Mouse (Mus musculus) stomach, embryonic 15.5 days (tissue): Measurements from ENCODE around the gene Hmbs. TPM values are rescaled to one million over a fixed set of nuclear protein-coding genes. Genes with fewer than 3 reads are reported as not detected.

Source experiments
- ATAC-seq: fragments of 200-750 bp; cut with Nextera tagmentation; 2 replicates; pipeline ENCODE4 v1.8.0; 2017; ENCODE audit warnings: low read depth, moderate number of reproducible peaks, moderate TSS enrichment; ENCODE audit not compliant: insufficient read depth, low FRiP score
- H3K27ac ChIP-seq: fragments of 300-500 bp; sonication (generic); 2 replicates; pipeline ENCODE4 v1.5.1; 2015; ENCODE audit warnings: mild to moderate bottlenecking, inconsistent platforms
- H3K27me3 ChIP-seq: fragments of 300-500 bp; sonication (generic); replicated peaks from 2 replicates; pipeline ENCODE4 v1.6.1; 2015; ENCODE audit warnings: inconsistent platforms
- H3K36me3 ChIP-seq: fragments of 300-500 bp; sonication (generic); 2 replicates; pipeline ENCODE4 v1.6.1; 2015; ENCODE audit warnings: inconsistent platforms
- H3K4me1 ChIP-seq: fragments of 300-500 bp; sonication (generic); 2 replicates; pipeline ENCODE4 v1.6.1; 2015; ENCODE audit warnings: inconsistent platforms
- H3K4me2 ChIP-seq: fragments of 300-500 bp; sonication (generic); 2 replicates; pipeline ENCODE4 v1.6.1; 2015; ENCODE audit warnings: mild to moderate bottlenecking, inconsistent platforms
- H3K4me3 ChIP-seq: fragments of 300-500 bp; sonication (generic); replicated peaks from 2 replicates; pipeline ENCODE4 v1.5.1; 2015; ENCODE audit warnings: inconsistent platforms
- H3K9ac ChIP-seq: fragments of 300-500 bp; sonication (generic); 2 replicates; pipeline ENCODE4 v1.6.1; 2015; ENCODE audit warnings: inconsistent platforms
- H3K9me3 ChIP-seq: fragments of 300-500 bp; sonication (generic); 2 replicates; pipeline ENCODE4 v1.6.1; 2016; ENCODE audit warnings: inconsistent platforms
- WGBS: fragments of 180-500 bp; shearing (Covaris S2); methylation state at CpG from one replicate; pipeline ENCODE4 v1.1.7; 2015; 5-methylcytosine and 5-hydroxymethylcytosine counted together
- polyA plus RNA-seq: library from polyadenylated mRNA; unstranded; fragments of >200 nt; fragmentation: Nextera tagmentation; extraction: Ambion mirVana; gene quantifications from 2 replicates; pipeline ENCODE4 v1.2.1, GENCODE M21; 2015

Hmbs gene
- polyA plus RNA-seq, 1 experiment from 2014 or later, result 202 TPM

DNA sequence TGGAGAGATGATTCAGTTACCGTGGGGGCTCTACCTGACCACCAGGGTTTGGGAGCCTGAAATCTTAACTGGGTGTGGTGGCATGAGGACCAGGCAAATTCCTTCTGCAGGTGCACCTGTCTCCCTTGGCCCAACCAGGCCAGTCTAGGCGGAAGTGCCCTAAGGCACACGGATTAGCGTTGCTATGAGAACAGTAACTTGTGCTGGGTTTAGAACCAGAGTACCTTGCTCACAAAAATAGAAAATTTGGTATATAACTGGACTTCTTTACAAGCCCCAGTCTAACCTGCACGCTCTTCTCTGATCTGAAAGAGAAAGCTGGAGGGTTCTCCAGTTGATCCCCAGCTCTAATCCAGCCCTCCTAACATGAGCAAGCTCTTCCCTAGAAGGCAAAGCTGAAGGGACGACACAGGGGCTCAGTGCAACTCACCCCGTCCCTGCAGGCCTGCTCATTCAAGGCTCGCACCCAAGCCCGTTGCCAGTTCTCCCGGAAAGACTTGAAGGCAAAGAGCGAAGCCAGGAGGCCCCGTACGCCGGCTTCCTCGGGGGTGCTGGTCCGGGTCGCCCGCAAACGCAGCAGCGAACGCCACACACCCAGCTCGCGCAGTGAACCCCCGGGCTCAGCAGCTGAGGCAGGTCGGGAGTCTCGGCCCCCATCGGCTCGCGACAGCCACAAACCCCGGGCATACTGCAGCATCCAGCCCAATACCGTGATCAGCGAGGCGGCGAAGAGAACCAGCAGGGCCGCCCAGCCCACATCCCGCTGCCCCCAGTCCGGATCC, 24.7 kb downstream of the Hmbs start:
- peaks cover 30% of the 10 kb centered on the region for H3K4me1 ChIP-seq
- peaks cover 11% of the 10 kb centered on the region for H3K36me3 ChIP-seq
- H3K9me3 ChIP-seq, result no peaks in the 10 kb centered on the region
- peak overlapping the region; percentile 98 for H3K4me3 ChIP-seq
- peak overlapping the region; percentile 88 for H3K4me2 ChIP-seq
- H3K9ac ChIP-seq, result peak overlapping the region; percentile 81
- H3K27me3 ChIP-seq, result no peaks in the 10 kb centered on the region
- H3K27ac ChIP-seq, result peak overlapping the region; percentile 64
- 3% methylated on average over 37 of the region's 37 CpGs for WGBS
- 0 out of 2 replicates have a peak, but pooled peaks have one; percentile 0 for ATAC-seq

GRCm38 (mm10) chr9:44318826-44319095, 25.3 kb downstream of the Hmbs start:
- Histone ChIP-seq H3K4me2 (peak overlapping the region; percentile 88), H3K4me1 (peaks cover 30% of the 10 kb centered on the region), H3K36me3 (peaks cover 14% of the 10 kb centered on the region), H3K9me3 (no peaks in the 10 kb centered on the region), H3K27me3 (no peaks in the 10 kb centered on the region), H3K4me3 (peak overlapping the region; percentile 98), H3K27ac (0 out of 2 replicates have a peak overlapping the region, but pooled peaks have one; percentile 3), H3K9ac (no peak overlapping the region)
- no peak for ATAC-seq
- WGBS, result 27% methylated on average over 3 of the region's 3 CpGs

GRCm38 (mm10) chr9:44318076-44318825, 25.8 kb downstream of the Hmbs start:
- 54% methylated on average over 5 of the region's 5 CpGs for WGBS
- ATAC-seq, result no peak
- Histone ChIP-seq H3K4me1 (peaks cover 30% of the 10 kb centered on the region), H3K9me3 (no peaks in the 10 kb centered on the region), H3K27ac (0 out of 2 replicates have a peak overlapping the region, but pooled peaks have one; percentile 3), H3K36me3 (peaks cover 18% of the 10 kb centered on the region), H3K27me3 (no peaks in the 10 kb centered on the region), H3K4me2 (peak overlapping the region; percentile 88), H3K9ac (no peak overlapping the region), H3K4me3 (peak overlapping the region; percentile 98)

GRCm38 (mm10) chr9:44317452-44317851, 26.6 kb downstream of the Hmbs start:
- H3K27me3 ChIP-seq, result no peaks in the 10 kb centered on the region
- peaks cover 30% of the 10 kb centered on the region for H3K4me1 ChIP-seq
- WGBS, result 65% methylated on average over 4 of the region's 4 CpGs
- no peak for ATAC-seq
- H3K4me3 ChIP-seq, result no peak overlapping the region
- no peak overlapping the region for H3K9ac ChIP-seq
- H3K36me3 ChIP-seq, result peaks cover 26% of the 10 kb centered on the region
- H3K4me2 ChIP-seq, result no peak overlapping the region
- H3K27ac ChIP-seq, result no peak overlapping the region
- H3K9me3 ChIP-seq, result no peaks in the 10 kb centered on the region

DNA sequence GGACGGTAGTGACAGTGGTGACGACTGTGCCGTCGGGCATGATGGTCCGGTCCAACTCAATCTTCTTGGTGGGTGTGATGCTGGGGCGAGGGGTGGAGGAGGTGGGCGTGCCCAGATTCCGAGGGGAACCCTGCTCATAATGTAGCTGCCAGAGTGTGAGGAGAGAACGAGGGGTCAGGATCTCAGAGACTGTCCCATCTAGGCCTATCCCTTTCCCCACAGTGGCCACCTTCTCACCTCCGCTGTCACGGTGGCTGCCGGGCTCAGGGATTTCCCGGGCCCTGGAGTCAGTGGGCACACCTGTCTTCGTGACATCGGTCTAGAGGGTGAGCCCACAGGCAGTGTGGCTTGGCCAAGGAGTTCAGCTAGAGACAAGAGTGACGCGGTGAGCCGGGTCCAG, 29.1 kb downstream of the Hmbs start:
- Histone ChIP-seq H3K36me3 (peaks cover 26% of the 10 kb centered on the region), H3K27me3 (no peaks in the 10 kb centered on the region), H3K9me3 (no peaks in the 10 kb centered on the region), H3K4me3 (no peak overlapping the region), H3K27ac (no peak overlapping the region), H3K4me2 (no peak overlapping the region), H3K9ac (no peak overlapping the region), H3K4me1 (peaks cover 36% of the 10 kb centered on the region)
- ATAC-seq, result no peak
- 90% methylated on average over 18 of the region's 18 CpGs for WGBS

DNA sequence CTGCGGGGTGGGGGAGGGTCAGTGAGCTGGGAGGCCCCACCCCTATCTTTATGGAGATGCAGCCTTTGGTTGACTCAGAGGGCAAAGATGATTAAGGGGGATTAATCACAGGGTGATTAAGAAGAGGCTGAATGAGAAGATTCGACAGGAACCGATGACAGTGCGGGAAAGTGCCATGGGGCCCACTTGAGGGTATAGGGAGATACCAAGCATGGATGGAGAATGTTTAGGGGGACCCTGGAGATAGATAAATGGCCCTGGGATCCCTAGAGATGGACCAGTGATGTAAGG, 29.8 kb downstream of the Hmbs start:
- Histone ChIP-seq H3K27ac (no peak overlapping the region), H3K4me2 (no peak overlapping the region), H3K27me3 (no peaks in the 10 kb centered on the region), H3K9me3 (no peaks in the 10 kb centered on the region), H3K4me1 (peaks cover 32% of the 10 kb centered on the region), H3K9ac (no peak overlapping the region), H3K36me3 (peaks cover 26% of the 10 kb centered on the region), H3K4me3 (no peak overlapping the region)
- no peak for ATAC-seq
- WGBS, result 84% methylated on average over 4 of the region's 4 CpGs

GRCm38 (mm10) chr9:44313476-44314256, 30.4 kb downstream of the Hmbs start:
- ATAC-seq, result no peak
- Histone ChIP-seq H3K9ac (no peak overlapping the region), H3K9me3 (no peaks in the 10 kb centered on the region), H3K36me3 (peaks cover 26% of the 10 kb centered on the region), H3K27ac (no peak overlapping the region), H3K4me2 (no peak overlapping the region), H3K4me3 (no peak overlapping the region), H3K27me3 (no peaks in the 10 kb centered on the region), H3K4me1 (peaks cover 27% of the 10 kb centered on the region)
- 80% methylated on average over 19 of the region's 19 CpGs for WGBS

DNA sequence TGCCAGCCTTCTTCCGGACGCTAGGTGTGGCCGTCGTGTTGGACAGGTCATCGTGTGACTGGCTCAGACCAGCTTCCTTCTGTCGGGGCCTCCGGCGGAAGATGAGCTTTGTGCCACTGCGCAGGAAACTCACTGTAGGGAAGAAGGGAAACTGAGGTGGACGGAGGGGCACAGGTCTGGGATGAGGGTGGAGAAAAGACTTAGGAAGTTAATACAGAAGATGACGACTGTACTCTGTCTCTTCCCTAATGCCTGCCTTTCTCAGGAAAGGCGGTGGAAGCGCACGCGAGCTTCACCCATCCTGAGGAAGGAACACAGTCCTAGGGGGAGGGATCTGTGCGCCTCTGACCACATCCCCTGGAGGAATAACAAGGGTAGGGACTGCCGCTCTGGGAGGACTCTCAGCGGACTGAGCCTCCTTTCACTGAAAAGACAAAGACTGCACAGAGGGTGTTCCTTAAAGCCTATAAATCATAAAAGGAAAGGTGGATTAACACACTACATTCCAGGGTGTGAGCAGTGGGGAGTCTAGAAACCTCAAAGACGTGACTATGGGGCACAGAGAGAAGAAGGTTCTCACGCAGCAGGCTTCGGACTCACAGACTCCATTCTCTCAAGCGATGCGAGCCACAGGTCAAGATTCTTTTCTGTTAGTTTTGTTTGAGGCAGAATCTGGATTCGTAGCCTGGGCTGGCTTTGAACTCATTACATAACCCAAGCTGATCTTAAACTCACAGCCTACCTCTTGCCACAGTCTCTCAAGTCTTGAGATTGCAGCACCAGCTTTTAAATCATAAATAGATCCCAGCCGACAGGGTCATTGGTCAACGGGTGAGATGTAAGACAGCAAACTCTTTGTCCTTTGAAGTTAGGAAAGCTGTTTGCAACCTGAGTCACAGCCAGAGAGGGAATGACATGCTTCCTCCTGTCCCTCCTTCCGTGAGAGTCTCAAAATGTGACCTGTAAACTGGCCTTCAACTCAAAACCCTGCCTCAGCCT, 32.6 kb downstream of the Hmbs start:
- Histone ChIP-seq H3K4me1 (peaks cover 13% of the 10 kb centered on the region), H3K9ac (no peak overlapping the region), H3K27me3 (no peaks in the 10 kb centered on the region), H3K4me2 (peak overlapping the region; percentile 39), H3K9me3 (no peaks in the 10 kb centered on the region), H3K36me3 (peaks cover 26% of the 10 kb centered on the region), H3K27ac (peak overlapping the region; percentile 55), H3K4me3 (peak overlapping the region; percentile 25; the same call in 1 of the 2 replicates)
- ATAC-seq, result peak; percentile 59
- 13% methylated on average over 27 of the region's 27 CpGs for WGBS

GRCm38 (mm10) chr9:44310750-44311135, 33.3 kb downstream of the Hmbs start:
- peaks cover 23% of the 10 kb centered on the region for H3K36me3 ChIP-seq
- peak overlapping the region; percentile 55 for H3K27ac ChIP-seq
- H3K4me1 ChIP-seq, result peaks cover 13% of the 10 kb centered on the region
- H3K9ac ChIP-seq, result no peak overlapping the region
- WGBS, result 36% methylated on average over 10 of the region's 10 CpGs
- H3K4me2 ChIP-seq, result peak overlapping the region; percentile 39
- peak overlapping the region; percentile 25; the same call in 1 of the 2 replicates for H3K4me3 ChIP-seq
- ATAC-seq, result no peak
- no peaks in the 10 kb centered on the region for H3K9me3 ChIP-seq
- H3K27me3 ChIP-seq, result no peaks in the 10 kb centered on the region

DNA sequence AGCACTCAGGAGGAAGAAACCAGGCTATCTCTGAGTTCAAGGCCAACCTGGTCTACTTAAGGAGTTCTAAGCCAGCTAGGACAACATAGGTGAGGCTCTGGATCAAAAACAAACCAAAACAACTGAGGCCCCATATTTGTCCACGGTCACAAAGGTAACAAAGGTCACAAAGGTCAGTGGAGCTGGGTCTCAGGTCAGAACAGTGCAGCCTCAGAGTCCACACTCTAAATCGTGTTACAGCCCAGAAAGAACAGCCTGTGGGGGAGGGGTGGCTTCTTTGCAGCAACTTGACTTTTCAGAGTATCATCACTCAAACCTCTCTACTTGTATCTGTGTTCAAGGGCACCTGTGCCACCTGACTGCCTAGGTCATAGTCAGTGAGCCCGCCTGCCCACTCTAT, 34.3 kb downstream of the Hmbs start:
- Histone ChIP-seq H3K27me3 (no peaks in the 10 kb centered on the region), H3K9me3 (no peaks in the 10 kb centered on the region), H3K36me3 (peaks cover 17% of the 10 kb centered on the region), H3K4me3 (no peak overlapping the region), H3K27ac (no peak overlapping the region), H3K9ac (no peak overlapping the region), H3K4me1 (peaks cover 13% of the 10 kb centered on the region), H3K4me2 (no peak overlapping the region)
- WGBS, result 59% methylated on average over 3 of the region's 3 CpGs
- no peak for ATAC-seq

DNA sequence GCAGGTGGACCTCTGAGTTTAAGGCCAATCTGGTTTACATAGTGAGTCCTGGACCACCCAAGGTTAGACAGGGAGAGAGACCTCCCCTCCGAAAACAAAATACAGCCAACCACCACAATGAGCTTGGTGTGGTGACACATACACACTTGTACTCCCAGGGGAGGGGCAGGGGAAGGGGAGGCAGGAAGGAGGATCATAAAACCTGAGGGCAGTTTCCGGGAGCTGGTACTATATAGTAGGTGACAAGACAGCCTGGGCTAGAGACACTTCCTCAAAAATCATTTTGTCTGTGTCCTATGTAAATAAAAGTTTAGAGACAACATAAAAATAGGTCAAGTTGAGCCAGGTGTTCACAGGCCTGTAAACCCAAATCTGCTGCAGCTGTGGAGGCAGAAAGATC, 36.8 kb downstream of the Hmbs start:
- no peak overlapping the region for H3K9ac ChIP-seq
- no peak for ATAC-seq
- peaks cover 2% of the 10 kb centered on the region; the same call in 1 of the 2 replicates for H3K36me3 ChIP-seq
- H3K4me2 ChIP-seq, result no peak overlapping the region
- no peaks in the 10 kb centered on the region for H3K9me3 ChIP-seq
- 73% methylated on average over 2 of the region's 2 CpGs for WGBS
- no peak overlapping the region for H3K27ac ChIP-seq
- H3K4me1 ChIP-seq, result peaks cover 22% of the 10 kb centered on the region
- H3K27me3 ChIP-seq, result no peaks in the 10 kb centered on the region
- H3K4me3 ChIP-seq, result no peak overlapping the region
